Mouse (Mus musculus) CD4-positive, CD25-positive, alpha-beta regulatory T cell, adult 9 weeks (primary cell): Measurements from ENCODE around the gene Pakap. TPM values are rescaled to one million over a fixed set of nuclear protein-coding genes. Genes with fewer than 3 reads are reported as not detected.

Experiments
- polyA plus RNA-seq: library from polyadenylated mRNA; unstranded; fragments of 100-300 nt; shearing (Covaris generic); gene quantifications from one replicate; pipeline ENCODE4 v1.2.1, GENCODE M21; 2017

The Pakap gene
- polyA plus RNA-seq: 4.5 TPM

GRCm38 (mm10) chr4:57567666-57568206 is at the start of gene Pakap:
Pakap (plus strand) TSS chr4:57568179.

GRCm38 (mm10) chr4:57717354-57717753 is 149.4 kb downstream of the Pakap start, which contains the start of gene Akap2:
Akap2 (plus strand) TSS chr4:57717657.

GRCm38 (mm10) chr4:57916201-57916661 is 348.3 kb downstream of the Pakap start, which contains the start of gene D630039A03Rik:
D630039A03Rik (minus strand) TSS chr4:57916297.

Other genes with a start within 250 kb of the Pakap start
- gene Palm2, start 133.9 kb upstream of the Pakap start, polyA plus RNA-seq: not detected
- 3.6 TPM for gene Akap2, start 149.5 kb downstream of the Pakap start, polyA plus RNA-seq